Mouse (Mus musculus) liver, embryonic 13.5 days (tissue): ENCODE results near the gene Nme2. TPM values are rescaled to one million over a fixed set of nuclear protein-coding genes. Genes with fewer than 3 reads are reported as not detected.

ENCODE experiments used
- ATAC-seq: fragments of 200-750 bp; cut with Nextera tagmentation; 2 replicates; pipeline ENCODE4 v1.8.0; 2017; ENCODE audit warnings: low read depth, mild to moderate bottlenecking, moderate number of reproducible peaks, moderate library complexity
- DNase-seq: peaks from one replicate; pipeline ENCODE4 v3.0.0; 2022
- H3K27ac ChIP-seq: fragments of 300-500 bp; sonication (generic); 2 replicates; pipeline ENCODE4 v1.5.1; 2015; ENCODE audit warnings: moderate library complexity, mild to moderate bottlenecking, inconsistent platforms
- H3K27me3 ChIP-seq: fragments of 300-500 bp; sonication (generic); 2 replicates; pipeline ENCODE4 v1.6.1; 2015; ENCODE audit warnings: mild to moderate bottlenecking, inconsistent platforms
- H3K36me3 ChIP-seq: fragments of 300-500 bp; sonication (generic); 2 replicates; pipeline ENCODE4 v1.6.1; 2015; ENCODE audit warnings: mild to moderate bottlenecking, inconsistent platforms
- H3K4me1 ChIP-seq: fragments of 300-500 bp; sonication (generic); replicated peaks from 2 replicates; pipeline ENCODE4 v1.6.1; 2015; ENCODE audit warnings: inconsistent platforms
- H3K4me2 ChIP-seq: fragments of 300-500 bp; sonication (generic); 2 replicates; pipeline ENCODE4 v1.6.1; 2015; ENCODE audit warnings: inconsistent platforms, mild to moderate bottlenecking, moderate library complexity
- H3K4me3 ChIP-seq: fragments of 300-500 bp; sonication (generic); replicated peaks from 2 replicates; pipeline ENCODE4 v1.5.1; 2015; ENCODE audit warnings: mild to moderate bottlenecking, inconsistent platforms
- H3K9ac ChIP-seq: fragments of 300-500 bp; sonication (generic); 2 replicates; pipeline ENCODE4 v1.6.1; 2015; ENCODE audit warnings: mild to moderate bottlenecking, inconsistent platforms
- H3K9me3 ChIP-seq: fragments of 300-500 bp; sonication (generic); replicated peaks from 2 replicates; pipeline ENCODE4 v1.6.1; 2016; ENCODE audit warnings: inconsistent platforms
- WGBS: fragments of 180-500 bp; shearing (Covaris S2); methylation state at CpG from one replicate; pipeline ENCODE4 v1.1.7; 2015; ENCODE audit not compliant: insufficient replicate concordance; 5-methylcytosine and 5-hydroxymethylcytosine counted together
- polyA plus RNA-seq: library from polyadenylated mRNA; unstranded; fragments of >200 nt; fragmentation: Nextera tagmentation; extraction: Ambion mirVana; gene quantifications from 2 replicates; pipeline ENCODE4 v1.2.1, GENCODE M21; 2015

Gene Nme2
- polyA plus RNA-seq, 1 experiment from 2014 or later, result 81.5 TPM

GRCm38 (mm10) chr11:93987625-93988327 lies 31.7 kb upstream of the Nme2 start:
- 32% methylated on average over 8 of the region's 8 CpGs for WGBS
- Histone ChIP-seq H3K4me1 (peaks cover 17% of the 10 kb centered on the region), H3K4me2 (no peak overlapping the region), H3K9ac (peak overlapping the region; percentile 17; the same call in 1 of the 2 replicates), H3K27ac (peak overlapping the region; percentile 64), H3K27me3 (no peaks in the 10 kb centered on the region; the same call in 1 of the 2 replicates), H3K9me3 (no peaks in the 10 kb centered on the region), H3K36me3 (no peaks in the 10 kb centered on the region), H3K4me3 (no peak overlapping the region)
- ATAC-seq (peak; percentile 36; the same call in 1 of the 2 replicates), DNase-seq (no peak)

GRCm38 (mm10) chr11:93987026-93987425 lies 31.0 kb upstream of the Nme2 start:
- no peak for ATAC-seq
- Histone ChIP-seq H3K36me3 (no peaks in the 10 kb centered on the region), H3K27me3 (no peaks in the 10 kb centered on the region), H3K9ac (peak overlapping the region; percentile 17; the same call in 1 of the 2 replicates), H3K4me2 (no peak overlapping the region), H3K4me1 (peaks cover 17% of the 10 kb centered on the region), H3K27ac (no peak overlapping the region), H3K4me3 (no peak overlapping the region), H3K9me3 (no peaks in the 10 kb centered on the region)
- WGBS, result 70% methylated on average over 4 of the region's 4 CpGs
- DNase-seq, result no peak

GRCm38 (mm10) chr11:93986298-93986697 lies 30.2 kb upstream of the Nme2 start:
- Histone ChIP-seq H3K4me1 (peaks cover 17% of the 10 kb centered on the region), H3K4me2 (no peak overlapping the region), H3K9ac (no peak overlapping the region), H3K36me3 (no peaks in the 10 kb centered on the region), H3K27me3 (no peaks in the 10 kb centered on the region), H3K27ac (no peak overlapping the region), H3K9me3 (no peaks in the 10 kb centered on the region), H3K4me3 (no peak overlapping the region)
- ATAC-seq (no peak), DNase-seq (no peak)

- ATAC-seq, result no peak
- no peak overlapping the region for H3K4me3 ChIP-seq
- H3K4me1 ChIP-seq, result peaks cover 17% of the 10 kb centered on the region
- 52% methylated on average over 5 of the region's 5 CpGs for WGBS
- no peak overlapping the region for H3K4me2 ChIP-seq
- no peak overlapping the region for H3K27ac ChIP-seq
- no peak for DNase-seq
- H3K27me3 ChIP-seq, result no peaks in the 10 kb centered on the region
- H3K9me3 ChIP-seq, result no peaks in the 10 kb centered on the region
- no peak overlapping the region for H3K9ac ChIP-seq
- H3K36me3 ChIP-seq, result no peaks in the 10 kb centered on the region
Measured at GRCm38 (mm10) chr11:93985265-93985664, 29.2 kb upstream of the Nme2 start.

GRCm38 (mm10) chr11:93984619-93985018 lies 28.6 kb upstream of the Nme2 start:
- 80% methylated on average over 3 of the region's 3 CpGs for WGBS

GRCm38 (mm10) chr11:93979502-93980049 lies 23.5 kb upstream of the Nme2 start:
- Histone ChIP-seq H3K4me1 (no peaks in the 10 kb centered on the region), H3K9ac (no peak overlapping the region), H3K9me3 (no peaks in the 10 kb centered on the region), H3K4me2 (no peak overlapping the region), H3K27ac (no peak overlapping the region), H3K27me3 (no peaks in the 10 kb centered on the region), H3K36me3 (no peaks in the 10 kb centered on the region), H3K4me3 (no peak overlapping the region)
- ATAC-seq (no peak), DNase-seq (no peak)
- WGBS, result 51% methylated on average over 6 of the region's 6 CpGs

More at GRCm38 (mm10) chr11:93984619-93985018, 28.6 kb upstream of the Nme2 start:
- H3K4me2 ChIP-seq, result no peak overlapping the region
- H3K4me1 ChIP-seq, result peaks cover 17% of the 10 kb centered on the region
- H3K9me3 ChIP-seq, result no peaks in the 10 kb centered on the region
- H3K27me3 ChIP-seq, result no peaks in the 10 kb centered on the region
- ATAC-seq, result no peak
- no peak overlapping the region for H3K9ac ChIP-seq
- no peak for DNase-seq
- no peaks in the 10 kb centered on the region for H3K36me3 ChIP-seq
- no peak overlapping the region for H3K27ac ChIP-seq
- H3K4me3 ChIP-seq, result no peak overlapping the region

GRCm38 (mm10) chr11:93972951-93973350 lies 16.9 kb upstream of the Nme2 start:
- DNase-seq (no peak), ATAC-seq (no peak)
- no peak overlapping the region for H3K4me2 ChIP-seq
- H3K36me3 ChIP-seq, result no peaks in the 10 kb centered on the region
- H3K27me3 ChIP-seq, result no peaks in the 10 kb centered on the region
- no peak overlapping the region for H3K9ac ChIP-seq
- H3K4me1 ChIP-seq, result peaks cover 10% of the 10 kb centered on the region
- no peak overlapping the region for H3K27ac ChIP-seq
- 75% methylated on average over 5 of the region's 5 CpGs for WGBS
- no peaks in the 10 kb centered on the region for H3K9me3 ChIP-seq
- H3K4me3 ChIP-seq, result no peak overlapping the region

- H3K9me3 ChIP-seq, result no peaks in the 10 kb centered on the region
- DNase-seq (no peak), ATAC-seq (no peak)
- H3K27ac ChIP-seq, result no peak overlapping the region
- WGBS, result 61% methylated on average over 1 of the region's 1 CpGs
- H3K9ac ChIP-seq, result no peak overlapping the region
- no peak overlapping the region for H3K4me2 ChIP-seq
- H3K4me3 ChIP-seq, result no peak overlapping the region
- H3K4me1 ChIP-seq, result peaks cover 29% of the 10 kb centered on the region
- no peaks in the 10 kb centered on the region for H3K27me3 ChIP-seq
- H3K36me3 ChIP-seq, result peaks cover 12% of the 10 kb centered on the region
Measured at GRCm38 (mm10) chr11:93969799-93970198, 13.7 kb upstream of the Nme2 start.

- Histone ChIP-seq H3K36me3 (peaks cover 19% of the 10 kb centered on the region), H3K4me3 (peak overlapping the region; percentile 83; the same call in 1 of the 2 replicates), H3K4me2 (peak overlapping the region; percentile 89), H3K27ac (no peak overlapping the region), H3K4me1 (peaks cover 29% of the 10 kb centered on the region), H3K9me3 (no peaks in the 10 kb centered on the region), H3K9ac (no peak overlapping the region), H3K27me3 (no peaks in the 10 kb centered on the region)
- DNase-seq (no peak), ATAC-seq (no peak)
- 88% methylated on average over 6 of the region's 6 CpGs for WGBS
Measured at GRCm38 (mm10) chr11:93969171-93969570, 13.1 kb upstream of the Nme2 start.

- H3K27ac ChIP-seq, result peak overlapping the region; percentile 76
Measured at GRCm38 (mm10) chr11:93968848-93969128, 12.7 kb upstream of the Nme2 start.

GRCm38 (mm10) chr11:93968005-93968847 lies 12.2 kb upstream of the Nme2 start, which contains the start of the genes Gm20390 and Nme1:
Gene Gm20390 (minus strand): TSS chr11:93968293.
Gene Nme1 (minus strand): TSS chr11:93968521.
- H3K36me3 ChIP-seq, result peaks cover 28% of the 10 kb centered on the region
- peak within 1 kb of the TSS; percentile 85 for H3K9ac ChIP-seq
- DNase-seq (peak; percentile 95), ATAC-seq (peak; percentile 96)
- H3K9me3 ChIP-seq, result no peaks in the 10 kb centered on the region
- peak within 1 kb of the TSS; percentile 76 for H3K27ac ChIP-seq
- peak within 1 kb of the TSS; percentile 83 for H3K4me3 ChIP-seq
- under 1% methylated on average over 40 of the region's 40 CpGs for WGBS
- H3K4me2 ChIP-seq, result peak within 1 kb of the TSS; percentile 89
- peaks cover 29% of the 10 kb centered on the region for H3K4me1 ChIP-seq
- no peaks in the 10 kb centered on the region for H3K27me3 ChIP-seq

More at GRCm38 (mm10) chr11:93968848-93969128, 12.7 kb upstream of the Nme2 start:
- Histone ChIP-seq H3K9me3 (no peaks in the 10 kb centered on the region), H3K27me3 (no peaks in the 10 kb centered on the region), H3K4me2 (peak overlapping the region; percentile 89), H3K4me3 (peak overlapping the region; percentile 83), H3K9ac (peak overlapping the region; percentile 85), H3K4me1 (peaks cover 29% of the 10 kb centered on the region), H3K36me3 (peaks cover 22% of the 10 kb centered on the region)
- no peak for DNase-seq
- no peak for ATAC-seq
- 31% methylated on average over 6 of the region's 6 CpGs for WGBS
